Mouse (Mus musculus): ENCODE data around the gene Cdk15.

Cdk15 gene

GRCm38 (mm10) chr1:59285880-59286279 is 29.2 kb downstream of the Cdk15 start:
- no peak for DNase-seq (ENCODE audit: low spot score)

DNA sequence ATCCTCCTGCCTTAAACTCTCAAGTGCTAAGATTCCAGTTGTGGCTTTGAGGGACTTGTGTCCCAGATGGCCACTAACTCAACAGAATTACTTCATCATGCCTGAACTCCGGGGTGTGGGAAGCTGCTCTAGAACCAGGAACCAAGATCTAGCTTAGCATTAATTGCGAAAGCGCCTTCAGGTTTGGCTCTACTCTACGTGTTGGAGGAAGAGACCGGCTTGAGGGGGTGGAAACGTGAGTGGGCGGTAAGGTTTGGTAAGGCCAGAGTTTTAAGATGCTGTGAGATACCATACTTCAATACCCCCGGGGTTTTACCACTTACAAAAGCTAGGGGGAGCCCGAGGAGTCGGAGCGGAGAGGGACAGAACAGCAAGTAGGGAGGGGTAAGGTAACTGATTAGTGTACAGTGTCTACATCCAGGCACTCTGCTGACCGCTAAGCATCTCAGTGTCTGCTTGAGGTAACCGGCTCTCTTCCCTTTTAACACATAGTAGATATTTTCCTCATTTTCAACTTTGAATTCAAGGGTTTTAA is 29.7 kb downstream of the Cdk15 start:
- DNase-seq (ENCODE audit: low spot score): no peak

DNA sequence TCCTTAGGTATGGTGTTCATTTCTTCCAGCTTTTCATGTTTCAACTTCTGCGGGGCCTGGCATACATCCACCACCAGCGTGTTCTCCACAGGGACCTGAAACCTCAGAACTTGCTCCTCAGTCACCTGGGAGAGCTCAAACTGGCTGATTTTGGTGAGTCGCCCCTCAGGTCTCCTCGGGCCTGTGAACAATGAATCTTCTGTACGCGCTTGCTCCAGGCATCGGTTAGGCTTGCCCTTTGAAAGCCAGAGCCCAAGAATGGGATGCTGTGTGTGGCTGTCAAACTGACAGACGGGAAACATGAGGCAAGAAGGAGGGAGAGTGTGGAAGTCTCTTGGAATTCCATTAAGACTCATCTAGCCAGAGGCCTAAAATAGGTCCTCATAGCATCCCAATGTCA is 31.0 kb downstream of the Cdk15 start:
- DNase-seq (ENCODE audit: low spot score): no peak

DNA sequence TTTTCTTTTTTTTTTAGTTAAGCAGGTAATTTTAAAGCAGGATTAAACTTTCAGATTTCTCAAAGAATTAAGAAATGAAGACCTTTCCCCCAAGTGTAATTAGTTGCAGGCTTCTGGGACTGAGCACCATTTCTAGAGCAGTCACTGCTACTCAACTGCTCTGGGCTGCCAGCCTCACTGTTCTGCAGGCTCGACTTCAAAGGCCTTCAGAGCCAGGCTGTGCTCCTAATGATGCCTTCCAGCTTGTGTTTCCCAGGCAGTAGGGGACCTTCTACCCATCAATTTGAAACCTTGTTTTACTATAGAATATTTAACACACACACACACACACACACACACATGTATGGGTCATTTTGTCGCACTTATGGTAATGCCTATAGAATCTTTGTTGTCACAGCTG is 34.9 kb downstream of the Cdk15 start:
- no peak for DNase-seq (ENCODE audit: low spot score)

GRCm38 (mm10) chr1:59295769-59296168 is 39.1 kb downstream of the Cdk15 start:
- DNase-seq (ENCODE audit: low spot score): no peak

DNA sequence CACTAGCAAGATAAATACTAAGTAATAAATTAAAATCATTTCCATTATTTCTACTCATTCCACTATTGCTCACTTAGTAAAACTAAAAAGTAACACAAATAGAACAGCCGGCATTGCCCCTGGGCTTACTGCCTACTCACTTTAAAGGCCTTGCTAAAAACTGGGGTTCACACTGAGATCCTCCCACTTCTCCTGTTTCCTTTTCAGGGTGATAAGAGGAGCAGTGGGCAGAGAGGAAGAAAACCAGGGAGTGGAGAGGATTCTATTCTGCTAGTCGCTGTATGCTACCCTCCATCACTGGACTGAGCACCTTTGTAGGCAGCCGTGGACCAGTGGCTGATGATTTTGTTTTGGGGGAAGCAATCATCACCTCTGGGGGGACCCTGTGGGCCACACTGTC is 40.5 kb downstream of the Cdk15 start:
- no peak for DNase-seq (ENCODE audit: low spot score)

- no peak for DNase-seq (ENCODE audit: low spot score)
Measured at GRCm38 (mm10) chr1:59298491-59299090, 41.9 kb downstream of the Cdk15 start.

- DNase-seq (ENCODE audit: low spot score): no peak
Measured at GRCm38 (mm10) chr1:59307310-59307709, 50.6 kb downstream of the Cdk15 start.

GRCm38 (mm10) chr1:59311292-59311885 is 54.7 kb downstream of the Cdk15 start:
- DNase-seq (ENCODE audit: low spot score): no peak

- no peak for DNase-seq (ENCODE audit: low spot score)
Measured at GRCm38 (mm10) chr1:59312187-59313153, 55.8 kb downstream of the Cdk15 start.

DNA sequence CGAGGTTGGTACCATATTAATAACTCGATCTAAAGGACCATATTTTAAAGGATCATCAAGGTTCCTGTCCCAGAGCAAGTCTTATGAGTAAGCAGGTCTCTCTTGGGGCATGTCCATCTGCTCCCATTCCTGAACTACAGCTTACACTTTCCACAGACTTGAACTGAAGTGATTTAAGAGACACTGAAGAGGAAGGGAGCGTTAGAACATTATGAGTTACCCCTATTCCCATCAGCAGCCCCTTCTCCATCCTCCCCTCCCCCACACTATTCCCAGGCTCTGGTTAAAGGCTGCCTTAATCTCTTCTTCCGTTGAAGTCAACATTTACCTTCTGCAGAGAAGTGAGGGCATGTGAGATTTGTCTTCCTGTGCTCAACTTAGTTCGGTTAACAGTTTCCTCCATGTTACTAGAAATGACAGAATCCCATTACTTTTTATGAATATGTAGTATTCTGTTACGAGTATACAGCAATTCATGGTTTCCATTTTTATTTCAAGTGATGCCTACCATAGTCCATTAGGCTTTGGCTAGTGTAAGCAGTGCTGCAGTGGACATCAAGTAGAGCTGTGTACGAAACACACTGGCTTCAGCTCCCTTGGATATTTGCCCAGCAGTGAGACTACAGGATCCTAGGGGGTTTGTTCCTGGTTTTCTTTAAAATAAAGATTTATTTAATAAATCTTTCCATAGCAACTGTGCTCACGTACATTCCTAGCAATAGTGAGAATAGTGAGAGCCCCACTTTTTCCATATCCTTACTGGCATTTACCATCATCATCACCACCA is 56.6 kb downstream of the Cdk15 start:
- DNase-seq (ENCODE audit: low spot score): no peak

GRCm38 (mm10) chr1:59315057-59315807 is 58.5 kb downstream of the Cdk15 start:
- DNase-seq (ENCODE audit: low spot score): no peak

DNA sequence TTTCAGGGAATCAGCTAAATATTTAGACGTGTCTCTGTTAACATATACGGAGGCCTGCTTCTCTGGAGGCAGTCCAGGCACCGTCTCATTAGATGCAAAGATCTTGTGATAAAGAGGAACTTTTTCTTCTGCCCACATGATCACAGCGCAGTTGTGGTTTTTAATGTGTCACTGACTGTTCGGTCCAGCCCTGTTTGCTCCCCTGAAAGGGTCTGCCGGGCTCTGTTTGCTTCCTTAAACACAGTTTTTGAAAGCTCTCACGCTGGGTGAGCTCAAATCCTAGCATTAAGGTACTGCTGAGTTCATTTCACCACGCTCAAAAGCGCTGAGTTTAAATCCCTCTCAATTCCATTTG is 59.3 kb downstream of the Cdk15 start:
- no peak for DNase-seq (ENCODE audit: low spot score)

GRCm38 (mm10) chr1:59316386-59317051 is 59.8 kb downstream of the Cdk15 start:
- no peak for DNase-seq (ENCODE audit: low spot score)

DNA sequence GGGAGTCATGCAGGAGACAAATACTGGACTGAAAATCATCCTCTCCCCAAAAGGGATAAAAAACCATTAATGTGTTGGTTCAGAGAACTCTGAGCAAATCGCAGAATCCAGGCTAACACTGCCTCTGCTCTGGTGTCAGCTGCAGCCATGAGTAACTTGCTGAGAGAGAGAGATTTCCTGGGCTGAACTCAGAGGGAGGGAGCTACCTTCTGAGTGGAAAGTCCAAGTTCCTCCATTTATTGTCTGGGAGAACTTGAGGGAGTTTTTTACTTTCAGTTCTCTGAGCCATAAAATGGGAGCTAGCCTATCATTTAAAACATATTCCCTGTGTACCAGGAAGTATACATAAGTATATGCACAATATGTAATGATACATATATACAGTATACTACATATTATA is 60.7 kb downstream of the Cdk15 start:
- no peak for DNase-seq (ENCODE audit: low spot score)

DNA sequence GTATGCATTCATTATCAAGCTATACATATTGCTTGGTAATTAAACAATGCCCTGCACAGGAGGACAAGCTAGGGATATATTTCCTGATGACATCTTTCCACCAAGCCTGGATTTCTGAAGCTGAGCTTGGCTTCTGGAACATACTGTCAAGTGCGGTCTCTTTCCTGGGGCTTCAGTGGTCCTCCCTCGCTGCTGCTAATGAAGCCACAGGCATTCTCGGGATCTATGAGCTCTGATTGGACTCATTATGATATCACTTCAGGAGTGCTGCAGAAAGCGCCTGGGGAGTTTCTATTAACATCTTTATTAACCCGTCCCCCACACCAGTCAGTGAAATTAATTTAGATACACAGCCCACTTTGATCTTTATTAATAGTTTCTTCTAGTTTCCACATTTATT is 62.2 kb downstream of the Cdk15 start:
- no peak for DNase-seq (ENCODE audit: low spot score)

- DNase-seq (ENCODE audit: low spot score): no peak
Measured at GRCm38 (mm10) chr1:59321076-59321879, 64.6 kb downstream of the Cdk15 start.

DNA sequence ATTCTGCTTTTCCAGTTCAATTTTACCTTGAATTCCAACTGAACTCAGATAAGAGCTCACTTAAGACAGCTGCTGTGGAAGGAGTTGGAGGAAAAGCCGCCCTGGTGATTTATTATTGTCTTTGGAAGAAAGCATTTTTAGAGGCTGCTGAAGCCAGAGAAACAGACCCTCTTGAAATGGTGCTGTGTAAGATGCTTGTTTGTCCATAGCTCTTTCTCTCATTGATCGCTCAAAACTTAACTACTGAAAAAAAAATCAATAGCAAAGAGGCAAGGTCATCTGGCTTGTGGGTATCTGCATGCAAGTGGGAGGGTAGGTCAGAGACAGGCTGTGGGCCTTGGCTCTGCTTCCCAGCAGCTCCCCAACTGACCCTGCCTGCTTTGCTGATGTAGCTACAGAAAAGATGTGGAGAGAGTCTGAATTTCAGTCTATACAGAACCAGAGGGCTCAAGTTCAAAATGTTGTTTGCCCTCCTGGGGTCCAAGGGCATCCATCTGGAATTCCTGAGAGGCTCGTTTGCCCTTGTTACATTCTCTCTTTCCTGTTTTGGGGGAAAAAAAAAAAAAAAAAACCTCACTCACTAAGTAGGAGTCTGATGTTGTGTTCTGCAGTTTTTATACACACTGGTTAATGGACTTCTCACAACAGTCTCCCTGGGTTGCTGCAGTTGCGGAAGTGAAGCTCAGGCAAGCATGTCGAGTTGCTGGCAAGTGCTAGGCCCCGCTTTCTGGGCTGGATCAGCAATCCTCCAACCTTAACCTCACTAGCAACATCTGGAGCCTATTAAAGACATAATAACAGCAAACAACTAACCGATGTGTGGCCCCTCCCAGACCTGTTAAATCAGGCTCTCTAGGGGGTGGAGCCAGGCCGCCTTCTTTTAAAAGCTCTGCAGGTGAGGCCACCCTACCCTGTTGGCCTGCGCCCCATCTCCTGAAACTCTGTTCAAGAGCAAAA is 65.5 kb downstream of the Cdk15 start:
- DNase-seq (ENCODE audit: low spot score): no peak

Measured in urinary bladder, postnatal 25 days (tissue).